Mouse (Mus musculus): ENCODE measurements at regions not wholly inside any gene's neighbourhood (a gene's known extent, or its start where the extent isn't known, plus 50 kb on each side); places are given as distances from the start of the nearest gene placed in this dataset.

GRCm38 (mm10) chr3:41343431-41343830, 212.1 kb upstream of the Jade1 start:
- Histone ChIP-seq H3K79me2 (ENCODE audit: inconsistent target) (no peaks in the 10 kb centered on the region), H3K4me3 (ENCODE audit: inconsistent target) (no peak overlapping the region), H3K36me3 (ENCODE audit: inconsistent target) (no peaks in the 10 kb centered on the region), H3K27ac (no peak overlapping the region)
- 92% methylated on average over 2 of the region's 2 CpGs for WGBS (ENCODE audit: missing documents)

GRCm38 (mm10) chr3:41332481-41332880, 223.1 kb upstream of the Jade1 start:
- no peaks in the 10 kb centered on the region for H3K79me2 ChIP-seq (ENCODE audit: inconsistent target)
- no peak overlapping the region for H3K27ac ChIP-seq
- H3K36me3 ChIP-seq (ENCODE audit: inconsistent target), result no peaks in the 10 kb centered on the region
- no peak overlapping the region for H3K4me3 ChIP-seq (ENCODE audit: inconsistent target)
- WGBS (ENCODE audit: missing documents), result 89% methylated on average over 7 of the region's 7 CpGs

- Histone ChIP-seq H3K27ac (no peak overlapping the region), H3K4me3 (ENCODE audit: inconsistent target) (no peak overlapping the region), H3K79me2 (ENCODE audit: inconsistent target) (no peaks in the 10 kb centered on the region), H3K36me3 (ENCODE audit: inconsistent target) (no peaks in the 10 kb centered on the region)
- WGBS (ENCODE audit: missing documents), result 80% methylated on average over 5 of the region's 5 CpGs
These were observed 225.2 kb upstream of the Jade1 start for GRCm38 (mm10) chr3:41330356-41330755.

- 73% methylated on average over 1 of the region's 1 CpGs for WGBS (ENCODE audit: missing documents)
These were observed 226.7 kb upstream of the Jade1 start for GRCm38 (mm10) chr3:41328828-41329227.

GRCm38 (mm10) chr3:41326211-41327104, 229.1 kb upstream of the Jade1 start:
- no peak overlapping the region for H3K4me3 ChIP-seq (ENCODE audit: inconsistent target)
- no peaks in the 10 kb centered on the region for H3K36me3 ChIP-seq (ENCODE audit: inconsistent target)
- no peak overlapping the region for H3K27ac ChIP-seq
- WGBS (ENCODE audit: missing documents), result 21% methylated on average over 12 of the region's 12 CpGs
- H3K79me2 ChIP-seq (ENCODE audit: inconsistent target), result no peaks in the 10 kb centered on the region

More at GRCm38 (mm10) chr3:41328828-41329227, 226.7 kb upstream of the Jade1 start:
- Histone ChIP-seq H3K36me3 (ENCODE audit: inconsistent target) (no peaks in the 10 kb centered on the region), H3K79me2 (ENCODE audit: inconsistent target) (no peaks in the 10 kb centered on the region), H3K4me3 (ENCODE audit: inconsistent target) (no peak overlapping the region), H3K27ac (no peak overlapping the region)

- no peak overlapping the region for H3K4me3 ChIP-seq (ENCODE audit: inconsistent target)
- no peaks in the 10 kb centered on the region for H3K36me3 ChIP-seq (ENCODE audit: inconsistent target)
- H3K79me2 ChIP-seq (ENCODE audit: inconsistent target), result no peaks in the 10 kb centered on the region
- 14% methylated on average over 1 of the region's 1 CpGs for WGBS (ENCODE audit: missing documents)
- H3K27ac ChIP-seq, result no peak overlapping the region
These were observed 233.7 kb upstream of the Jade1 start for GRCm38 (mm10) chr3:41321808-41322207.

- no peaks in the 10 kb centered on the region for H3K36me3 ChIP-seq (ENCODE audit: inconsistent target)
- no peak overlapping the region for H3K27ac ChIP-seq
- no peak overlapping the region for H3K4me3 ChIP-seq (ENCODE audit: inconsistent target)
- no peaks in the 10 kb centered on the region for H3K79me2 ChIP-seq (ENCODE audit: inconsistent target)
- 95% methylated on average over 4 of the region's 5 CpGs for WGBS (ENCODE audit: missing documents)
These were observed 236.2 kb upstream of the Jade1 start for GRCm38 (mm10) chr3:41319214-41319856.

- Histone ChIP-seq H3K36me3 (ENCODE audit: inconsistent target) (no peaks in the 10 kb centered on the region), H3K27ac (no peak overlapping the region), H3K79me2 (ENCODE audit: inconsistent target) (no peaks in the 10 kb centered on the region), H3K4me3 (ENCODE audit: inconsistent target) (no peak overlapping the region)
- WGBS (ENCODE audit: missing documents), result 92% methylated on average over 12 of the region's 12 CpGs
These were observed 235.6 kb upstream of the Pgrmc2 start for GRCm38 (mm10) chr3:41318232-41319131.

GRCm38 (mm10) chr3:41317170-41317569, 234.3 kb upstream of the Pgrmc2 start:
- WGBS (ENCODE audit: missing documents), result 34% methylated on average over 4 of the region's 4 CpGs
- H3K36me3 ChIP-seq (ENCODE audit: inconsistent target), result no peaks in the 10 kb centered on the region
- H3K4me3 ChIP-seq (ENCODE audit: inconsistent target), result no peak overlapping the region
- no peaks in the 10 kb centered on the region for H3K79me2 ChIP-seq (ENCODE audit: inconsistent target)
- no peak overlapping the region for H3K27ac ChIP-seq

GRCm38 (mm10) chr3:41312492-41312891, 229.6 kb upstream of the Pgrmc2 start:
- no peaks in the 10 kb centered on the region for H3K36me3 ChIP-seq (ENCODE audit: inconsistent target)
- H3K4me3 ChIP-seq (ENCODE audit: inconsistent target), result no peak overlapping the region
- no peaks in the 10 kb centered on the region for H3K79me2 ChIP-seq (ENCODE audit: inconsistent target)
- 78% methylated on average over 6 of the region's 6 CpGs for WGBS (ENCODE audit: missing documents)
- H3K27ac ChIP-seq, result no peak overlapping the region

GRCm38 (mm10) chr3:41307400-41308028, 224.7 kb upstream of the Pgrmc2 start:
- 91% methylated on average over 13 of the region's 13 CpGs for WGBS (ENCODE audit: missing documents)
- H3K4me3 ChIP-seq (ENCODE audit: inconsistent target), result no peak overlapping the region
- no peaks in the 10 kb centered on the region for H3K79me2 ChIP-seq (ENCODE audit: inconsistent target)
- H3K36me3 ChIP-seq (ENCODE audit: inconsistent target), result no peaks in the 10 kb centered on the region
- no peak overlapping the region for H3K27ac ChIP-seq

GRCm38 (mm10) chr3:41302805-41303204, 220.0 kb upstream of the Pgrmc2 start:
- 40% methylated on average over 3 of the region's 3 CpGs for WGBS (ENCODE audit: missing documents)
- H3K27ac ChIP-seq, result no peak overlapping the region
- H3K36me3 ChIP-seq (ENCODE audit: inconsistent target), result no peaks in the 10 kb centered on the region
- no peaks in the 10 kb centered on the region for H3K79me2 ChIP-seq (ENCODE audit: inconsistent target)
- H3K4me3 ChIP-seq (ENCODE audit: inconsistent target), result no peak overlapping the region

- Histone ChIP-seq H3K27ac (no peak overlapping the region), H3K4me3 (ENCODE audit: inconsistent target) (no peak overlapping the region), H3K36me3 (ENCODE audit: inconsistent target) (no peaks in the 10 kb centered on the region), H3K79me2 (ENCODE audit: inconsistent target) (no peaks in the 10 kb centered on the region)
- WGBS (ENCODE audit: missing documents), result 97% methylated on average over 4 of the region's 4 CpGs
These were observed 215.9 kb upstream of the Pgrmc2 start for GRCm38 (mm10) chr3:41298776-41299175.

- 88% methylated on average over 11 of the region's 11 CpGs for WGBS (ENCODE audit: missing documents)
- no peaks in the 10 kb centered on the region for H3K79me2 ChIP-seq (ENCODE audit: inconsistent target)
- no peak overlapping the region for H3K4me3 ChIP-seq (ENCODE audit: inconsistent target)
- no peaks in the 10 kb centered on the region for H3K36me3 ChIP-seq (ENCODE audit: inconsistent target)
- H3K27ac ChIP-seq, result no peak overlapping the region
These were observed 213.4 kb upstream of the Pgrmc2 start for GRCm38 (mm10) chr3:41296152-41296809.
